Comparison of ENCODE assay signal across 14 mouse cellular contexts in the genomic region with DNA sequence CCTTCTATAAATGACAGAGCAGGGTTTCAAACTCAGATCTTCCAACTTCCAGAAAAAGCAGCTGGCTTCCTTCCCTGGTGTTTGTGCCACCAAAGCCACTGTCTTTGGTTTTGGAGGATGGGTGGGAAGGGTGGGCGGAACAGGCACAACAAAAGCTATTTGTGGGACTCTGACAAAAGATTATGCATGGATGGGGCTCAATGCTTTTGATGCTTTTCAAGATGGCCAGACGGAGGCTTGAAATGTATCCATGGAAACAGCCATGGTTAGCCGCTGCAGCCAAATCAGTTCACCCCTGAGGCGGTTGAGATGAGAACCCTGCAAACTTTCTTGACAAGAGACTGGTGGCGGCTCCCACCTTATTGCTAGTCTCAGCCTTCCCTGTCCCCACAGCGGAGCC. TPM values are rescaled to one million over a fixed set of nuclear protein-coding genes. Genes with fewer than 3 reads are reported as not detected.
A peak's percentile ranks its signal among the peaks of the same experiment; 100 is the strongest.
DNase-seq lines count a peak whose midpoint lies in the region; ATAC-seq and TF ChIP-seq lines count a peak whose summit lies in the region.
"Had no signal": no experiment of that assay in that cellular context is flagged by ENCODE, and none has a peak within 500 bp of the region (broad histone marks: within the 10 kb centered on the region; RNA-seq: fewer than 3 reads in every experiment).

No protein-coding gene starts in this region.

- H3K9me3 ChIP-seq in forebrain, embryonic 10.5 days, result no peaks in the 10 kb centered on the region
- no peaks in the 10 kb centered on the region for H3K9me3 ChIP-seq in hindbrain, embryonic 16.5 days (ENCODE audit: control insufficient read depth, low read length)
- H3K9me3 ChIP-seq in neural tube, embryonic 14.5 days (ENCODE audit: control insufficient read depth, low read length), result no peaks in the 10 kb centered on the region
- H3K9me3 ChIP-seq: limb, embryonic 12.5 days had no signal

- peak overlapping the region; percentile 79 for H3K27ac ChIP-seq in layer of hippocampus, adult 2 months
- peak overlapping the region; percentile 93 for H3K27ac ChIP-seq in forebrain, embryonic 10.5 days
- peak overlapping the region; percentile 21; the same call in 1 of the 2 replicates for H3K27ac ChIP-seq in hindbrain, embryonic 16.5 days (ENCODE audit: low read depth, low read length)
- H3K27ac ChIP-seq in neural tube, embryonic 14.5 days (ENCODE audit: low read depth, low read length), result peak overlapping the region; percentile 63; the same call in 1 of the 2 replicates
- H3K27ac ChIP-seq: heart, adult 2 months; limb, embryonic 12.5 days had no signal

- WGBS in forebrain, embryonic 10.5 days, result 29% methylated on average over 6 of the region's 6 CpGs
- 32% methylated on average over 6 of the region's 6 CpGs for WGBS in hindbrain, embryonic 16.5 days
- 13% methylated on average over 6 of the region's 6 CpGs for WGBS in neural tube, embryonic 14.5 days

- peak; percentile 43; the same call in 1 of the 2 replicates for ATAC-seq in hindbrain, embryonic 16.5 days
- ATAC-seq in neural tube, embryonic 14.5 days (ENCODE audit: low read depth), result 0 out of 2 replicates have a peak, but pooled peaks have one; percentile 5
- ATAC-seq in granulocyte monocyte progenitor cell, adult 5-6 weeks (replicated peaks; ENCODE audit: poor library complexity, severe bottlenecking), result no peak

- no peak overlapping the region for H3K4me2 ChIP-seq in hindbrain, embryonic 16.5 days (ENCODE audit: low read length)
- H3K4me2 ChIP-seq in neural tube, embryonic 14.5 days (ENCODE audit: low read depth, low read length), result no peak overlapping the region
- H3K4me2 ChIP-seq: limb, embryonic 12.5 days had no signal

- H3K9ac ChIP-seq in hindbrain, embryonic 16.5 days (ENCODE audit: low read depth, low read length), result no peak overlapping the region
- no peak overlapping the region for H3K9ac ChIP-seq in neural tube, embryonic 14.5 days (replicated peaks; ENCODE audit: low read depth, low read length)
- H3K9ac ChIP-seq: limb, embryonic 12.5 days had no signal

- peaks cover 89% of the 10 kb centered on the region for H3K4me1 ChIP-seq in forebrain, embryonic 10.5 days
- H3K4me1 ChIP-seq in hindbrain, embryonic 16.5 days (ENCODE audit: control insufficient read depth, insufficient read depth, low read depth, low read length), result peaks cover 63% of the 10 kb centered on the region
- H3K4me1 ChIP-seq in neural tube, embryonic 14.5 days (ENCODE audit: control insufficient read depth, insufficient read depth, low read length), result peaks cover 59% of the 10 kb centered on the region

- no peak for TF ChIP-seq CTCF in layer of hippocampus, adult 2 months (conservative IDR thresholded peaks at IDR 0.05)

- H3K27me3 ChIP-seq in forebrain, embryonic 10.5 days (ENCODE audit: poor library complexity, severe bottlenecking), result no peaks in the 10 kb centered on the region
- H3K27me3 ChIP-seq in hindbrain, embryonic 16.5 days (replicated peaks; ENCODE audit: control insufficient read depth, insufficient read depth, low read length), result no peaks in the 10 kb centered on the region
- no peaks in the 10 kb centered on the region for H3K27me3 ChIP-seq in neural tube, embryonic 14.5 days (ENCODE audit: control insufficient read depth, insufficient read depth, low read length)
- H3K27me3 ChIP-seq: limb, embryonic 12.5 days had no signal

- no peak for DNase-seq in layer of hippocampus, adult 2 months (ENCODE audit: low spot score in 2 of 2)
- DNase-seq in layer of hippocampus, postnatal 10 days (ENCODE audit: low spot score in 2 of 2), result no peak
- DNase-seq in forebrain, embryonic 10.5 days (ENCODE audit: extremely low spot score, low spot score), result peak; percentile 75
- DNase-seq in ovary, adult 18-20 months (ENCODE audit: low spot score), result no peak
- DNase-seq in ovary, postnatal 36 days (ENCODE audit: low spot score), result no peak
- DNase-seq: adrenal gland, adult 8-10 months; cerebellum, adult 2 months; heart, adult 2 months; kidney, postnatal 4 days had no signal

- H3K36me3 ChIP-seq in forebrain, embryonic 10.5 days (replicated peaks), result peaks cover 2% of the 10 kb centered on the region; the same call in 1 of the 2 replicates
- H3K36me3 ChIP-seq in hindbrain, embryonic 16.5 days (ENCODE audit: control insufficient read depth, insufficient read depth, low read length), result no peaks in the 10 kb centered on the region
- H3K36me3 ChIP-seq in neural tube, embryonic 14.5 days (ENCODE audit: control insufficient read depth, insufficient read depth, low read length), result no peaks in the 10 kb centered on the region
- H3K36me3 ChIP-seq: limb, embryonic 12.5 days had no signal

- no peak overlapping the region for H3K4me3 ChIP-seq in layer of hippocampus, adult 2 months
- H3K4me3 ChIP-seq in forebrain, embryonic 10.5 days, result peak overlapping the region; percentile 28
- H3K4me3 ChIP-seq in hindbrain, embryonic 16.5 days (ENCODE audit: low read length), result no peak overlapping the region
- H3K4me3 ChIP-seq in neural tube, embryonic 14.5 days (ENCODE audit: low read depth, low read length), result no peak overlapping the region
- H3K4me3 ChIP-seq: heart, adult 2 months; limb, embryonic 12.5 days; myocyte had no signal

RNA-seq across cellular contexts. Expression of a gene that starts 46.8 kb away (rescaled TPM):
- total RNA-seq in layer of hippocampus, adult 2 months (2021), result 100 to 1,000 TPM; 288 to 291 TPM
- total RNA-seq in layer of hippocampus, postnatal 10 days (2021), result 100 to 1,000 TPM; 256 to 268 TPM
- 14.8 and 16.5 TPM in 2 replicates for polyA plus RNA-seq in forebrain, embryonic 10.5 days (2016; fragmentation: Nextera tagmentation; extraction: Ambion mirVana)
- 27.0 and 32.7 TPM in 2 replicates for polyA plus RNA-seq in hindbrain, embryonic 16.5 days (2015; fragmentation: Nextera tagmentation; extraction: Ambion mirVana)
- 44.7 and 68.2 TPM in 2 replicates for polyA plus RNA-seq in neural tube, embryonic 14.5 days (2014; fragmentation: Nextera tagmentation; extraction: Ambion mirVana)
- 3.4 and 4.0 TPM in 2 replicates for total RNA-seq in granulocyte monocyte progenitor cell, adult 5-6 weeks (2014; fragmentation: Nextera tagmentation)
- 0.88 and 1.8 TPM in 2 replicates for total RNA-seq in granulocyte monocyte progenitor cell, adult 5-6 weeks (2017)

Comparison
In these comparisons a context has a peak if more than half of its experiments do, and no peak if none do; other contexts are left out.
1. H3K27ac ChIP-seq: peak in every context shown above with its lines; median percentile 93 in forebrain, embryonic 10.5 days; 79 in layer of hippocampus, adult 2 months; 63 in neural tube, embryonic 14.5 days; 21 in hindbrain, embryonic 16.5 days.
2. RNA of a gene that starts 46.8 kb away (total RNA-seq): 288 to 291 TPM in layer of hippocampus, adult 2 months and 256 to 268 TPM in layer of hippocampus, postnatal 10 days; 0.88 to 4.0 TPM in granulocyte monocyte progenitor cell, adult 5-6 weeks; every median in the first group is over 10 times any median in the second.